Mouse (Mus musculus) retina, postnatal 7 days (tissue): ENCODE data around the gene Cdc42ep3.

ENCODE experiments used
- DNase-seq: peaks from one replicate; pipeline ENCODE4 v3.0.0-alpha.2; 2012; ENCODE audit warnings: low read depth, low spot score

Cdc42ep3 gene

DNA sequence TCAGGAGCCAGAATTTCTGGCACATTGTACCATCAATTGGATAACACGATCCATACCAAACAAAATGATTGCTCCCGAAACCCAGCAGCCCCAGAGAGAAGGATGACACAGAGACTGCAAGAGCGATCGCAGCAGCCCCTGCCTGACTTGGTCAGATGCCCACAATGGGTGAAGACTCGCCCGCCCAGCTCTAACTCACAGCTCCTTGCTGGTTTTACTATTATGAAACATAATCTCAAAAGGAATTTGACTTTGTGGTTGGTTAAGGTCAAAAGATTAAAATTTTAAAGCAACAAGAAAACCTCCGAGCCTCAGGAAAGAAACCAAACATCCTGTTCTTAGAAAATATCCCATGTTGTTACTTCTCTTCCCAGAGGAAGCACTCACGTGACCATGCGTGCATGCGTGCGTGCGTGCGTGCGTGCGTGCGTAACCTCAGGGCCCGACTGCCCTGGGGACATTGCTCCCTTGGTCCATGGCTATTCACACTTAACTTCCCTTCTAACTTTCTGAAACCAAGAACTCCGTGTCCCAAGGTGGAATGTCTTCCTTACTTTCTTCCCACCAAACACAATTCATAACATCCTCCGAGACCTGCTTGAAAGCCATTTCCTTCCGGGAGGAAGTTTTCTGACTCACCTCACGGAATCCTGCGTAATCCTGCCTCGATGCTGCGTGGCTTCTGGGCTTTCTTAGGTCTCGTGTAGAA, 9.7 kb downstream of the Cdc42ep3 start:
- DNase-seq: no peak

GRCm38 (mm10) chr17:79343334-79343946, 11.5 kb downstream of the Cdc42ep3 start:
- DNase-seq: no peak

DNA sequence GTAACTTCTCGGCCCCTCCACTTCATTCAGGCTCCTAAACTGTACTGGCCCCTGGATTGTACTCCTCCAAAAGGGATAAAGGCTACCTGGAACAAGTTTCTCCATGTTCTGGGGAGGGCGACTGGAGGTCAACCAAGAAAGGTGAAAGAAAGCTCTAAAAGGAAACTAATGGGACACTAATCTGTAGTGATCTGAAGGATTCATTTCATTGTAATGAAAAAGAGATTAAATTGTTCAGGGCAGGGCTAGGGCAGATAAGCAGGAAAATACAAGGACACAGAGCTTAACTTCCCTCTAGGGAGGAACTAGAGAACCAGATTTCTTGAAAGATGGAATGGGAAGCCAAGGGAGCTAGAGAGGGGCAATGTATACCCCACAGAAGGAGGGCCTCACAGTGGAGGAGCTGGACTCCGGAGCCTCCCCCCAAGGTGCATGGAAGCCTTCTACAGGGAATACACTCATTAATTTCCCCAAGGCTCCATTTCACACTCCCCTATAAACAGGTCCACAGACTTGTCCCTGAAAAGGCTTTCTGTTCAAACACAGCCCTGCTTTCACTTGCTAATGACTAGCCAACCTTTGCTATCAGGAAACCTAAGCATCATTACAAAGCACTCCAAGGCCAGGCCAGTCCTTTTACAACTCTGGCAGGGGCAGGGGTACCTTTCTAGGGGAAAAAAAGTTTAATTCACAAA, 12.1 kb downstream of the Cdc42ep3 start:
- no peak for DNase-seq

DNA sequence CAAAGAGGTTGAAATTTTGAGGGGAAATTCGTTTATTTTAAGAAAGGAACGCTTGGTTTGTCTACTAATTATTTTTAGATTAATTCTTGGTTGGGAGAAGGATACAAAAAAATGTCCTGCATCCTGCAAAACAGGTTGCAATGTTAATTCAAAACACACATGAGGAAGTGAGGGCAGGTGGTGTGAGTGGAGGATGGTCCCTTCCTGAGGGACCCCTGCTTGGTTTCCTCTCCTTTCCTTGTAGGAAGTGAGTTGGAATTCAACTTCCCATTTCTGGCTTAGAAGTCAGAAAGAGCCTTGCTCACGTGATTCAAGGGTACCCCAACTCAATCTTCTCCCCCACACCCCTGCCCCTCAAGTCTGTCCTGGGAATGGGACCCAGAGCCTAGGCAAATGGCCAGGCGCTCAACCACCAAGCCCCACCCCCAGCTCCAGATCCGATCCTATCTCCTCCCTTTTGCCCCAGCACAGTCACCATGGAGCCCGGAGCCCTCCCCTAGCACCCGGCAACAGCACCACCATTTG, 12.9 kb downstream of the Cdc42ep3 start:
- no peak for DNase-seq

GRCm38 (mm10) chr17:79337494-79337893, 17.4 kb downstream of the Cdc42ep3 start:
- no peak for DNase-seq

GRCm38 (mm10) chr17:79334701-79335100, 20.2 kb downstream of the Cdc42ep3 start:
- no peak for DNase-seq

DNA sequence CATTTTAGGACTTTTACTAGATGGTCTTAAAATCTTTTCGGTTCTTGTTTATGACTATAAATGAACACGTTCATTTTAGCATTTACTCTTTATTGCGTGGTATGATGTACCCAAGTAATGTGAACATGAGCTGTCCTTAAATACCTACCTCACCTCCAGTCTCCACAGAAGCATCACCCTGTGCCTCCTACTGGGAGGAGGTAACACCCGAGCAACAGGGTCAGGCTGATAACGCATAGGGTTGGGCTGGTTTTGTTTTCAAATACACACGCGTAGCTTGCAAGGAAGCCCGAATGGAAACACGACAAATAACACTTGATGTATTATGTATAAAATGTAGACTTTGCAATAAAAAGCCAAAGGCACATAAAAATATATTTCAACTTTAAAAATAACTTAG, 21.2 kb downstream of the Cdc42ep3 start:
- no peak for DNase-seq

DNA sequence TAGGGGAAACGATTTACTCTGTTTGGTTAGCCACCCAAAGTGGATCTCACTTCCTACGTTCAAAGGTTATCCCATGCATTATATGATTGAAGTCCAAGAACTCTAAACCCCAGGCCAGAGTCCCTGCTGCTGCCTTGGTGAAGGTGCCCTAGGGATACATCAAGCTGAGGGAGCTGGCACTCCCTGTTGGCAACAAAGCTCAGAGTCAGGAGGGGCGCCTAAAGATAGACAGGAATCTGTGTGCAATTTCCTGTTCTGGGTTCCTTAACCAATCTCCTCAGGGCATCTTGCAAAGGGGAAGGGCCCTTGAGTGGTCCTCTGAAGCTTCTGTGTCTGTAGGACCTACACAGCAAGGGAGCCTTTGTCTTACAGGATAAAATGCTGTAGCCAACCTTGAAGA, 22.0 kb downstream of the Cdc42ep3 start:
- no peak for DNase-seq

GRCm38 (mm10) chr17:79330397-79330796, 24.5 kb downstream of the Cdc42ep3 start:
- DNase-seq: no peak

DNA sequence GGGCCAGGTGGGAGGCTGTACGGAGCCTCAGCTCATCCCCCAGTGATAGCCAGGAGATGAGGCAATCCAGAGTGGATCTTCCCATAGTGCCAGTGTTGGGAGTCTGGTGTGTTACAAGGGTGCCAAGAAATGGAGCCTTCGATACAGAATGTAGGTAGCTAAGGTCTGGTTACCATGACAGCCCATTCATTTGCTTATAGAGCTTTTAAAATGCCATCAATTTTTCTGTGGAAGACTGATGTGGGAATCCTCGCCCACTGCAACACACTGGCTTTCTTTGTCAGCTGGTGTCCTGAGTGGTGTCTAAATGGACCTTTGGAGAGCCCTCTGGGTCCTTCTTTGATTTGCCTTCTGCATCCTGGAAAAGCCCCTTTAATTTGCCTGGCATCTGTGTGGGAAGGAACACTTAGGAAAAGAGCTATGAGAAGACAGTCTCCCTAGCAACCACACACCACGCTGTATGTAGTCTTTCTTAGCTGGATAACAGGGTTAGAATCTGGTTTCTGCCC, 28.0 kb downstream of the Cdc42ep3 start:
- no peak for DNase-seq

DNA sequence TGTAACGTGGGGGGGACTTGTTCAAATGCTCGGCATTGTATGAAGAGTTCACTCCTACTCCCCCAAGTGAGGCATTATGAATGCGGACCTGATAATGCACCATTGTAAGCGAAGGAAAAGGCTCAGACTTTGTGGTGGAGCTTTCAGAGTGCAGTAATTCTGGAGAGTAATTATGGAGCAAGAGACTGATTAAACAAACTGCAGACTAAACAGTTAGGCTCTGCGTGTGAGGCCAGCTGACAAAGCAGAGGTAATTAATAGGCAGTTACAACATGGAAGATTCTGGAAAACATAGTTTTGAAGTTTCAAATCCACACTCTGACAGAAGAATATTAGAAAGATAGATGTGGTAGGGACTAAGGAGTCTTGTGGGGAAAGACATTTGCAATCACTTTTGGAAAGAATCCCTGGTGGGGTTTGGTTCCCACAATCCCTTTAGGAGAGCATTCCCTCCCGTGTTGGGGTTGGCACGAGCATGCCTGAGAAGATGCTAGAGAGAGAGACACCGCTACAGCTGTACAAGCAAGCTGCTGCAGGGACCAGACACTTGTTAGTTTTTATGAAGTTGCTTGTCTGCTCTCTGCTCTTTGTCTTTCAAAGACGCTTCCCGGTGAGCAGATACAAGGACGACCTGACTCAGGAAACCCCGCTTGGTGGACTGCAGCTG, 37.7 kb downstream of the Cdc42ep3 start:
- DNase-seq: no peak

- DNase-seq: no peak
Observed at GRCm38 (mm10) chr17:79315415-79316094, 39.3 kb downstream of the Cdc42ep3 start.

GRCm38 (mm10) chr17:79310465-79310864, 44.4 kb downstream of the Cdc42ep3 start:
- no peak for DNase-seq

DNA sequence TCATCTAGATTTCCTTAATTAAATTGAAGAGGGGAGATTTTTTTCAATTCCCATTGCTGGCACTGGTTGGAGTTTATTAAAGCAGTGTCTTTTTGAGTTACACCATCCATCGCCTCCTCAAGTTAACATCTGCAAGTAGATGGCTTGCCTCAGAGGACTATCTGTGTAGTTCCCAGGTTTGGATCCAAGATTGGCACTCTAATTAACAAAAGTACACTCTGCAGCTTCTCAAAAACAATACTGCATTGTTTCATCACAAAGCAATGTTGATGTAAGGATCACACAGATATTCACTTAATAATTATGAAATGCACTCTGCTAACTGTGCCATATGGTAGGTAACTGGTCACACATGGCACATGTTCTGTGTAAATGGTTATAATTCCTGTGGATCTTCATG, 45.4 kb downstream of the Cdc42ep3 start:
- no peak for DNase-seq

GRCm38 (mm10) chr17:79305644-79306043, 49.2 kb downstream of the Cdc42ep3 start:
- no peak for DNase-seq

- DNase-seq: no peak
Observed at GRCm38 (mm10) chr17:79303744-79304497, 51.0 kb downstream of the Cdc42ep3 start.

DNA sequence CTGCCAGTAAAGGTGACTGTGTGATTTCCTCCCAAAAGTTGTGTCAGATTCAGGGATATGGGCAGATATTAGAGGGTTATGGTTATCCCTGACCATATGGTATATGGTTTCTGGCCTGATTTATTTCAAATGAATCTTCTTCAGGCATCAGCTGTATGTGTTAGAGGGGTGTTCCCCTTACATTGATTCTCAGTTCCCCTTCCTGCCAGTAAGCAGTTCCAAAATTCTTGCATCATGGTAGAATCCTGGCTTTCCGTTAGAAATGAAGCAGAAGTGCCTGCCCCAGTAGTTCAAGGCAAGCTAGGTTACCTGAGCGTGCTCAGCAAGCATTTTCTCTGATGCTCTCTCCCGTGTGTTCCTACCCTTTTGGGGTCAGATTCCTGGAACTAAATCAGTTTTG, 51.7 kb downstream of the Cdc42ep3 start:
- no peak for DNase-seq

DNA sequence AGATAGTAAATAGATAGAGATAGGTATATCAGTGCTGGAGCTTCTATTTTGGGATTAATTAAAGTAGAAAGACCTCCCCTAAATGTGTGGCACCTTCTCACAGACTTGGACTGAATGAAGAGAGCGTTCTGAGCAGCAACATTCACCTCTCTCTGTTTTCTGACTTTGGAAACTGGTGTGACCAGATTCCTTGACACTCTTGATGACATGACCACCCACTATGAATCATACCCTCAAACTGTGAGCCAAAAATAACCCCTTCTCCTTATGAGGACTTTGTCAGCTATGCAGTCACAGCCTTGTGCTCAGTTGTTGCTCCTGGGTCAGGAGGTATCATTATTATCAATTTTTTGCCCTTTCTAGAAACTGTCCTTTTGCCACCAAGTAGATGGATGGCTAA, 55.0 kb downstream of the Cdc42ep3 start:
- DNase-seq: no peak

- DNase-seq: no peak
Observed at GRCm38 (mm10) chr17:79298968-79299367, 55.9 kb downstream of the Cdc42ep3 start.

- no peak for DNase-seq
Observed at GRCm38 (mm10) chr17:79295926-79296325, 59.0 kb downstream of the Cdc42ep3 start.

GRCm38 (mm10) chr17:79291672-79292071, 63.2 kb downstream of the Cdc42ep3 start:
- DNase-seq: no peak
